Mouse (Mus musculus): ENCODE results near the gene Glud1. TPM values are rescaled to one million over a fixed set of nuclear protein-coding genes. Genes with fewer than 3 reads are reported as not detected.
"Not testable (repeated sequence)": the region's sequence is repeated elsewhere in the genome, so short reads cannot be mapped to it uniquely, and the experiment has no call there.

The Glud1 gene
- total RNA-seq, 2 experiments from 2014 or later, result 134 to 182 TPM

- ATAC-seq (replicated peaks; ENCODE audit: poor library complexity), result no peak
Measured at GRCm38 (mm10) chr14:34311691-34312090, 1.2 kb downstream of the Glud1 start.

- ATAC-seq (replicated peaks; ENCODE audit: poor library complexity), result no peak
Measured at GRCm38 (mm10) chr14:34312339-34313048, 2.0 kb downstream of the Glud1 start.

GRCm38 (mm10) chr14:34313612-34314011 lies 3.1 kb downstream of the Glud1 start:
- ATAC-seq (replicated peaks; ENCODE audit: poor library complexity), result no peak

GRCm38 (mm10) chr14:34314383-34314782 lies 3.9 kb downstream of the Glud1 start:
- not testable (repeated sequence) for ATAC-seq (replicated peaks; ENCODE audit: poor library complexity)

GRCm38 (mm10) chr14:34314796-34315195 lies 4.3 kb downstream of the Glud1 start:
- ATAC-seq (replicated peaks; ENCODE audit: poor library complexity), result no peak

GRCm38 (mm10) chr14:34316346-34316745 lies 5.8 kb downstream of the Glud1 start:
- no peak for ATAC-seq (replicated peaks; ENCODE audit: poor library complexity)

GRCm38 (mm10) chr14:34317431-34317830 lies 6.9 kb downstream of the Glud1 start:
- ATAC-seq (replicated peaks; ENCODE audit: poor library complexity), result no peak

- no peak for ATAC-seq (replicated peaks; ENCODE audit: poor library complexity)
Measured at GRCm38 (mm10) chr14:34318113-34318512, 7.6 kb downstream of the Glud1 start.

GRCm38 (mm10) chr14:34323576-34324085 lies 13.1 kb downstream of the Glud1 start:
- no peak for ATAC-seq (replicated peaks; ENCODE audit: poor library complexity)

- ATAC-seq (replicated peaks; ENCODE audit: poor library complexity), result no peak
Measured at GRCm38 (mm10) chr14:34326606-34327005, 16.1 kb downstream of the Glud1 start.

GRCm38 (mm10) chr14:34327618-34328017 lies 17.1 kb downstream of the Glud1 start:
- peak; percentile 29; the same call in 1 of the 2 replicates for ATAC-seq (replicated peaks; ENCODE audit: poor library complexity)

- no peak for ATAC-seq (replicated peaks; ENCODE audit: poor library complexity)
Measured at GRCm38 (mm10) chr14:34330657-34331158, 20.2 kb downstream of the Glud1 start.

GRCm38 (mm10) chr14:34331886-34332285 lies 21.4 kb downstream of the Glud1 start:
- no peak for ATAC-seq (replicated peaks; ENCODE audit: poor library complexity)

- no peak for ATAC-seq (replicated peaks; ENCODE audit: poor library complexity)
Measured at GRCm38 (mm10) chr14:34332476-34332875, 21.9 kb downstream of the Glud1 start.

- no peak for ATAC-seq (replicated peaks; ENCODE audit: poor library complexity)
Measured at GRCm38 (mm10) chr14:34339446-34339845, 28.9 kb downstream of the Glud1 start.

- ATAC-seq (replicated peaks; ENCODE audit: poor library complexity), result no peak
Measured at GRCm38 (mm10) chr14:34341993-34342392, 31.5 kb downstream of the Glud1 start.

GRCm38 (mm10) chr14:34343078-34343477 lies 32.6 kb downstream of the Glud1 start:
- ATAC-seq (replicated peaks; ENCODE audit: poor library complexity), result peak; percentile 92

GRCm38 (mm10) chr14:34344361-34344760 lies 33.8 kb downstream of the Glud1 start:
- no peak for ATAC-seq (replicated peaks; ENCODE audit: poor library complexity)

- ATAC-seq (replicated peaks; ENCODE audit: poor library complexity), result no peak
Measured at GRCm38 (mm10) chr14:34345771-34346566, 35.4 kb downstream of the Glud1 start.

GRCm38 (mm10) chr14:34347084-34347483 lies 36.6 kb downstream of the Glud1 start:
- ATAC-seq (replicated peaks; ENCODE audit: poor library complexity), result no peak

- ATAC-seq (replicated peaks; ENCODE audit: poor library complexity), result no peak
Measured at GRCm38 (mm10) chr14:34348301-34348700, 37.8 kb downstream of the Glud1 start.

- no peak for ATAC-seq (replicated peaks; ENCODE audit: poor library complexity)
Measured at GRCm38 (mm10) chr14:34349007-34349406, 38.5 kb downstream of the Glud1 start.
